13 mouse cellular contexts compared by ENCODE assay signal in genomic region chr2:117023436-117023835, GRCm38 (mm10).
"Had no signal": no experiment of that assay in that cellular context is flagged by ENCODE, and none has a peak within 500 bp of the region (broad histone marks: within the 10 kb centered on the region; RNA-seq: fewer than 3 reads in every experiment).

No protein-coding gene starts in this region.

- DNase-seq: gastrocnemius, postnatal 14 days; gastrocnemius, postnatal 36 days; heart, adult 2 months; heart, postnatal 14 days; heart, postnatal 36 days; kidney, adult 11 months; kidney, adult 2 months; kidney, adult 9 months; kidney, postnatal 14 days; kidney, postnatal 36 days; layer of hippocampus, adult 9-11 months; layer of hippocampus, postnatal 36 days; left cerebral cortex, postnatal 4 days had no signal
